Mouse (Mus musculus): ENCODE measurements around the gene Hephl1. TPM values are rescaled to one million over a fixed set of nuclear protein-coding genes. Genes with fewer than 3 reads are reported as not detected.

The Hephl1 gene
- polyA plus RNA-seq, 1 experiment from 2014 or later = not detected

- 76% methylated on average over 5 of the region's 5 CpGs for WGBS
Measured at GRCm38 (mm10) chr9:15018756-15019131, 93.2 kb downstream of the Hephl1 start.

GRCm38 (mm10) chr9:15017791-15018755 is 93.8 kb downstream of the Hephl1 start:
- Histone ChIP-seq H3K27ac (no peak overlapping the region), H3K9ac (ENCODE audit: low read depth, low read length) (no peak overlapping the region), H3K27me3 (ENCODE audit: insufficient read depth, low read length) (no peaks in the 10 kb centered on the region), H3K4me1 (replicated peaks; ENCODE audit: insufficient read depth, low read length) (no peaks in the 10 kb centered on the region), H3K36me3 (ENCODE audit: insufficient read depth, low read length) (no peaks in the 10 kb centered on the region), H3K4me2 (ENCODE audit: low read length) (no peak overlapping the region), H3K9me3 (replicated peaks; ENCODE audit: low read length) (no peaks in the 10 kb centered on the region), H3K4me3 (replicated peaks; ENCODE audit: low read depth, low read length) (no peak overlapping the region)
- no peak for DNase-seq (ENCODE audit: low spot score)
- TF ChIP-seq CTCF (IDR thresholded peaks at IDR 0.05; ENCODE audit: low read depth) = no peak
- no peak for ATAC-seq (replicated peaks; ENCODE audit: low FRiP score, low read depth)
- WGBS = 84% methylated on average over 18 of the region's 18 CpGs

More at GRCm38 (mm10) chr9:15018756-15019131, 93.2 kb downstream of the Hephl1 start:
- ATAC-seq (replicated peaks; ENCODE audit: low FRiP score, low read depth) = no peak
- DNase-seq (ENCODE audit: low spot score) = no peak
- Histone ChIP-seq H3K4me3 (replicated peaks; ENCODE audit: low read depth, low read length) (no peak overlapping the region), H3K4me2 (ENCODE audit: low read length) (no peak overlapping the region), H3K9ac (ENCODE audit: low read depth, low read length) (no peak overlapping the region), H3K4me1 (replicated peaks; ENCODE audit: insufficient read depth, low read length) (no peaks in the 10 kb centered on the region), H3K9me3 (replicated peaks; ENCODE audit: low read length) (no peaks in the 10 kb centered on the region), H3K27ac (no peak overlapping the region), H3K27me3 (ENCODE audit: insufficient read depth, low read length) (no peaks in the 10 kb centered on the region), H3K36me3 (ENCODE audit: insufficient read depth, low read length) (no peaks in the 10 kb centered on the region)
- no peak for TF ChIP-seq CTCF (IDR thresholded peaks at IDR 0.05; ENCODE audit: low read depth)

- peak; percentile 48 for ATAC-seq (replicated peaks; ENCODE audit: low FRiP score, low read depth)
- DNase-seq (ENCODE audit: low spot score) = peak; percentile 92
Measured at GRCm38 (mm10) chr9:15015223-15015956, 96.5 kb downstream of the Hephl1 start.

GRCm38 (mm10) chr9:15007566-15007965 is 104.3 kb downstream of the Hephl1 start:
- Histone ChIP-seq H3K36me3 (ENCODE audit: insufficient read depth, low read length) (0 out of 2 replicates have a peak, but pooled peaks cover 2% of the 10 kb centered on the region), H3K4me3 (replicated peaks; ENCODE audit: low read depth, low read length) (no peak overlapping the region), H3K4me1 (replicated peaks; ENCODE audit: insufficient read depth, low read length) (no peaks in the 10 kb centered on the region), H3K9me3 (replicated peaks; ENCODE audit: low read length) (no peaks in the 10 kb centered on the region), H3K27ac (no peak overlapping the region), H3K27me3 (ENCODE audit: insufficient read depth, low read length) (no peaks in the 10 kb centered on the region), H3K4me2 (ENCODE audit: low read length) (no peak overlapping the region), H3K9ac (ENCODE audit: low read depth, low read length) (no peak overlapping the region)
- ATAC-seq (replicated peaks; ENCODE audit: low FRiP score, low read depth) = no peak
- 63% methylated on average over 14 of the region's 14 CpGs for WGBS
- no peak for DNase-seq (ENCODE audit: low spot score)
- no peak for TF ChIP-seq CTCF (IDR thresholded peaks at IDR 0.05; ENCODE audit: low read depth)

More at GRCm38 (mm10) chr9:15015223-15015956, 96.5 kb downstream of the Hephl1 start:
- H3K4me1 ChIP-seq (replicated peaks; ENCODE audit: insufficient read depth, low read length) = no peaks in the 10 kb centered on the region
- no peak overlapping the region for H3K9ac ChIP-seq (ENCODE audit: low read depth, low read length)
- TF ChIP-seq CTCF (IDR thresholded peaks at IDR 0.05; ENCODE audit: low read depth) = peak; percentile 98
- no peak overlapping the region for H3K4me2 ChIP-seq (ENCODE audit: low read length)
- 54% methylated on average over 7 of the region's 7 CpGs for WGBS
- no peaks in the 10 kb centered on the region for H3K9me3 ChIP-seq (replicated peaks; ENCODE audit: low read length)
- no peak overlapping the region for H3K4me3 ChIP-seq (replicated peaks; ENCODE audit: low read depth, low read length)
- H3K27ac ChIP-seq = no peak overlapping the region
- no peaks in the 10 kb centered on the region for H3K36me3 ChIP-seq (ENCODE audit: insufficient read depth, low read length)
- no peaks in the 10 kb centered on the region for H3K27me3 ChIP-seq (ENCODE audit: insufficient read depth, low read length)

- H3K9me3 ChIP-seq (replicated peaks; ENCODE audit: low read length) = no peaks in the 10 kb centered on the region
- no peak overlapping the region for H3K4me2 ChIP-seq (ENCODE audit: low read length)
- ATAC-seq (replicated peaks; ENCODE audit: low FRiP score, low read depth) (no peak), DNase-seq (ENCODE audit: low spot score) (no peak)
- no peak overlapping the region for H3K4me3 ChIP-seq (replicated peaks; ENCODE audit: low read depth, low read length)
- H3K27ac ChIP-seq = no peak overlapping the region
- no peaks in the 10 kb centered on the region for H3K4me1 ChIP-seq (replicated peaks; ENCODE audit: insufficient read depth, low read length)
- no peaks in the 10 kb centered on the region for H3K27me3 ChIP-seq (ENCODE audit: insufficient read depth, low read length)
- WGBS = 66% methylated on average over 9 of the region's 9 CpGs
- H3K9ac ChIP-seq (ENCODE audit: low read depth, low read length) = no peak overlapping the region
- 0 out of 2 replicates have a peak, but pooled peaks cover 2% of the 10 kb centered on the region for H3K36me3 ChIP-seq (ENCODE audit: insufficient read depth, low read length)
- TF ChIP-seq CTCF (IDR thresholded peaks at IDR 0.05; ENCODE audit: low read depth) = no peak
Measured at GRCm38 (mm10) chr9:15004298-15004685, 107.6 kb downstream of the Hephl1 start.

GRCm38 (mm10) chr9:15003676-15004297 is 108.1 kb downstream of the Hephl1 start:
- Histone ChIP-seq H3K4me2 (ENCODE audit: low read length) (no peak overlapping the region), H3K4me3 (replicated peaks; ENCODE audit: low read depth, low read length) (no peak overlapping the region), H3K4me1 (replicated peaks; ENCODE audit: insufficient read depth, low read length) (no peaks in the 10 kb centered on the region), H3K27me3 (ENCODE audit: insufficient read depth, low read length) (no peaks in the 10 kb centered on the region), H3K36me3 (ENCODE audit: insufficient read depth, low read length) (0 out of 2 replicates have a peak, but pooled peaks cover 2% of the 10 kb centered on the region), H3K27ac (no peak overlapping the region), H3K9ac (ENCODE audit: low read depth, low read length) (no peak overlapping the region), H3K9me3 (replicated peaks; ENCODE audit: low read length) (no peaks in the 10 kb centered on the region)
- no peak for DNase-seq (ENCODE audit: low spot score)
- TF ChIP-seq CTCF (IDR thresholded peaks at IDR 0.05; ENCODE audit: low read depth) = no peak
- ATAC-seq (replicated peaks; ENCODE audit: low FRiP score, low read depth) = no peak
- 50% methylated on average over 10 of the region's 10 CpGs for whole genome bisulfite sequencing

Data from kidney, postnatal 0 days (tissue).